Mouse (Mus musculus): ENCODE results near the gene Reln.

GRCm38 (mm10) chr5:22033039-22033438 is 311.5 kb downstream of the Reln start:
- no peak for TF ChIP-seq CTCF (conservative IDR thresholded peaks at IDR 0.05; ENCODE audit: low read length)
- no peak for TF ChIP-seq NANOG (IDR thresholded peaks at IDR 0.05; ENCODE audit: borderline replicate concordance, low read length)
